Mouse (Mus musculus) myocyte (in vitro differentiated cells): ENCODE data around the gene Mapkapk2.

Source experiments
- CEBPB ChIP-seq: IDR thresholded peaks from 2 replicates; pipeline ENCODE4 v1.6.1; 2011; ENCODE audit warnings: mild to moderate bottlenecking, moderate library complexity; ENCODE audit not compliant: poor library complexity, insufficient read depth, severe bottlenecking
- E2F4 ChIP-seq: IDR thresholded peaks from one replicate; pipeline ENCODE4 v1.6.1; 2011; ENCODE audit warnings: mild to moderate bottlenecking, control low read depth, moderate library complexity; ENCODE audit not compliant: insufficient read depth
- MAX ChIP-seq: IDR thresholded peaks from one replicate; pipeline ENCODE4 v1.6.1; 2011; ENCODE audit warnings: low read depth, mild to moderate bottlenecking, control low read depth
- MYOD1 ChIP-seq, 3 experiments: IDR thresholded peaks; one replicate each; pipeline ENCODE4 v1.6.1; 2011; ENCODE audit warnings: control low read depth in 2 of 3, low read depth in 2 of 3, mild to moderate bottlenecking in 2 of 3, moderate library complexity in 1 of 3; ENCODE audit not compliant: insufficient read length in 2 of 3, control insufficient read depth in 1 of 3
- MYOG ChIP-seq, 3 experiments: IDR thresholded peaks; one replicate each; pipeline ENCODE4 v1.6.1; 2011; ENCODE audit warnings: control low read depth in 2 of 3, low read depth in 2 of 3, mild to moderate bottlenecking in 2 of 3; ENCODE audit not compliant: insufficient read length in 2 of 3, control insufficient read depth in 1 of 3, insufficient read depth in 1 of 3
- POLR2A ChIP-seq: IDR thresholded peaks from one replicate; pipeline ENCODE4 v1.6.1; 2011; ENCODE audit warnings: low read depth, mild to moderate bottlenecking, control low read depth, moderate library complexity; ENCODE audit not compliant: insufficient read length
- POLR2AphosphoS2 ChIP-seq: IDR thresholded peaks from one replicate; pipeline ENCODE4 v1.6.1; 2011; ENCODE audit warnings: low read depth, control low read depth; ENCODE audit not compliant: insufficient read length
- REST ChIP-seq: IDR thresholded peaks from one replicate; pipeline ENCODE4 v1.6.1; 2011; ENCODE audit warnings: mild to moderate bottlenecking, control low read depth, moderate library complexity; ENCODE audit not compliant: insufficient read depth, insufficient read length
- SRF ChIP-seq: IDR thresholded peaks from one replicate; pipeline ENCODE4 v1.6.1; 2011; ENCODE audit warnings: low read depth; ENCODE audit not compliant: control insufficient read depth, insufficient read length
- TCF12 ChIP-seq: IDR thresholded peaks from one replicate; pipeline ENCODE4 v1.6.1; 2011; ENCODE audit warnings: mild to moderate bottlenecking, control low read depth; ENCODE audit not compliant: poor library complexity, insufficient read depth, severe bottlenecking
- TCF3 ChIP-seq: IDR thresholded peaks from one replicate; pipeline ENCODE4 v1.6.1; 2011; ENCODE audit warnings: low read depth, control low read depth; ENCODE audit not compliant: insufficient read length
- USF1 ChIP-seq: IDR thresholded peaks from one replicate; pipeline ENCODE4 v1.6.1; 2011; ENCODE audit warnings: low read depth, mild to moderate bottlenecking, control low read depth, moderate library complexity

GRCm38 (mm10) chr1:131054251-131054650 lies 43.4 kb downstream of the Mapkapk2 start:
- no peak for TF ChIP-seq POLR2A
- no peak for TF ChIP-seq TCF12
- TF ChIP-seq E2F4 = no peak
- TF ChIP-seq TCF3 = no peak
- no peak for TF ChIP-seq USF1
- no peak for TF ChIP-seq POLR2AphosphoS2
- no peak for TF ChIP-seq CEBPB
- TF ChIP-seq MAX = no peak
- TF ChIP-seq REST = no peak
- TF ChIP-seq SRF = no peak
- no peak for TF ChIP-seq MYOD1 (IDR thresholded peaks at IDR 0.05; ENCODE audit: control insufficient read depth in 1 of 3, insufficient read length in 2 of 3, low read depth in 2 of 3)
- no peak for TF ChIP-seq MYOG (IDR thresholded peaks at IDR 0.05; ENCODE audit: control insufficient read depth in 1 of 3, insufficient read depth in 1 of 3, insufficient read length in 2 of 3, low read depth in 2 of 3)
